Mouse (Mus musculus): ENCODE data around the gene Ryr2.

- TF ChIP-seq POLR2A (IDR thresholded peaks at IDR 0.05; ENCODE audit: borderline replicate concordance, low read depth, low read length), result no peak
- no peak for TF ChIP-seq CTCF (IDR thresholded peaks at IDR 0.05; ENCODE audit: low read depth, low read length)
Measured at GRCm38 (mm10) chr13:11920495-11920894, 186.2 kb downstream of the Ryr2 start.

Data from bone marrow macrophage, adult 2 months (primary cell).